Mouse (Mus musculus) heart, adult 11 months (tissue): ENCODE measurements around the gene Mtus2.

ENCODE experiments used
- DNase-seq: peaks from one replicate; pipeline ENCODE4 v3.0.0; 2022

Gene Mtus2

DNA sequence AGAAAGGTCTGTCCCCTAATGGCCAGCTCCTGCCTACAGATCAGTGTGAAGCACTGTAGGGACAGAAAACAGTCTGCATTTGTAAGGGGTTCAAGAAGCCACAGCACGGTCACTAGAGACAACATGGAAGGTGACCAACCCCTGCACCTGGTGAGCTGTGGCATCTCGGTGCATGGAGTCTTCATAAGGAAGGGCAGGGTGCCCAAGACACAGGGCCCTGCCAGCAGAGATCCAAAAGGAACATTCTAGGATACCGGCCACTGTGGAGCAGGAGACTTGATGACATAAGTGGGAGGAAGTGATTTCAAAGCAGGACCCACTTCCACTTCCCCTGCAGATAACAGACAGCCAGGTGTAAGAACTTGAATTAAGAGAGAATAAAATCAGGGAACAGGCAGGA lies 398.7 kb downstream of the Mtus2 start:
- peak; percentile 91 for DNase-seq

DNA sequence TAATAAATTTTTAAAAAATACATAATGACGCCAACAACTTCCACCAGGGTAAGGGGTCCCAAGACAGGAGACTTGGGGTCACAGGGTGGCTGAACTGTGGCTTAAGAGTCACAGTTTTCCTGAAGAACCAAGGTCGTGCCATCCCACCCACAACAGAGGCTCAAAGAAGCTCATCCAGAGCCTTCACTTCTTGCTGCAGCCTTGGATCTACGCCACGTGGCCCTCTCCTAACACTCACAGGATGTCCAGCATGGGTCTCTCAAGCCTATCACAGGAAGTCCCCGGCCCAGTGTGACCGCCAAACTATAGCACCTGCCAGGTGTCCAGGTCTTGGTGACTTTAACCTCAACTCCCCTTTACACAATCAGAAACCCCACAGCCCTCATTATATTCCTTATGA lies 400.0 kb downstream of the Mtus2 start:
- no peak for DNase-seq

DNA sequence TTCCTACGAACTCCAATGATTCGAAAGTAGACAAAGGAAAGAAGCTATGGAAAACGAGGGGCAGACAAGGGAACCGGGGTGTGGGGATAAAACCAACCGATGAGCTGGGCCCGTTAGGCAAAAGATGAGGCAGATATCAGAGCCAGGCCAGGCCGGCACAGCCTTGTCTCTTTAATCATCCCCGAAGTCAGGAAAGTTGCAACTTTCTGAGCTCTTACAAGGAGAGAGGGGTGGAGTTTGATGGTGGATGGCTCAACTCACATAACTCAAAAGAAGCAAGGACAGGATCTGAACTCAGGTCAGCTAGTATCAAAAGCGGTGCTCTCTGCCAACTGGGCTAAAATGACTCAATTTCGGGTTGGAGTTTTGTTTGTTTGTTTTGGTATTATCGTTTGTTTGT lies 402.0 kb downstream of the Mtus2 start:
- no peak for DNase-seq

- DNase-seq: peak; percentile 92
These were observed 404.0 kb downstream of the Mtus2 start for GRCm38 (mm10) chr5:148360922-148361758.

GRCm38 (mm10) chr5:148361759-148362010 lies 404.6 kb downstream of the Mtus2 start:
- DNase-seq: no peak

GRCm38 (mm10) chr5:148362296-148362695 lies 405.2 kb downstream of the Mtus2 start:
- DNase-seq: no peak

DNA sequence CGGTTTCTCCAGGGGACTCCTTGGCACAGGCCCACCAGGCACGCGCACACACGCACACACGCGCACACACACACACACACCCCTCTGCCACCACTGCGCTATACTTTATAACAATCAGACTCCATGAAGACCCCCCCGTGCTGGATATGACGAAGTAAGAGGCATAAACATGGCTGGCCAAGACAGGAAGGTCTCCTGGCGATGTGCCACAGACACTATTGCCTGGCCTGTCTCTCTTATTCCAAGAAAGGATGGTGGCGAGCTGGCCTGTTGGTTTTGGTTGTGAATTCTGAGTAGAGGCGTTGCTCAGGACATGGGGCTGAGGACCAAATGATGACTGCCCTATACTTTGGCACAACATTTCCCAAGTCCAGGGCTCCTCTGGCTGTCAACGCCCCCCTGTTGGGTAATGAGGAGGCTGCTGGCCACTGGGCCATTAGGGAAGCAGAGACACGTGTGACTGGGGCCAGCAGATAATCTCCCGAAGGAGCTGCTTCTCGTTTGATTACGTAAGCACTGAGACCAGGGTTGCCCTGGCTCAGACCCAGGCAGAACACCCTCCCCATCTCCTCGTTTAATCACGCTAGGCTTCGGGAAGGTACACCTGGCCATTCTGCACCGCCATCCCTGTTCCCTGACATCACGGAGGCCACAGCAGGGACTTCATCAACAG lies 406.5 kb downstream of the Mtus2 start:
- no peak for DNase-seq
